Mouse (Mus musculus): ENCODE results near the gene Rerg.
A peak's percentile ranks its signal among the peaks of the same experiment; 100 is the strongest.

Rerg gene

GRCm38 (mm10) chr6:137170226-137170625, at the start of gene Rerg:
Gene Rerg (minus strand): TSS chr6:137170497.
- DNase-seq (ENCODE audit: low read depth, low spot score) = no peak

GRCm38 (mm10) chr6:137217841-137218463, 47.7 kb upstream of the Rerg start:
- no peak for DNase-seq (ENCODE audit: low read depth, low spot score)

- DNase-seq (ENCODE audit: low read depth, low spot score) = no peak
These were observed 41.1 kb upstream of the Rerg start for GRCm38 (mm10) chr6:137211441-137211840.

- no peak for DNase-seq (ENCODE audit: low read depth, low spot score)
These were observed 40.7 kb upstream of the Rerg start for GRCm38 (mm10) chr6:137210991-137211390.

- peak; percentile 50 for DNase-seq (ENCODE audit: low read depth, low spot score)
These were observed 39.7 kb upstream of the Rerg start for GRCm38 (mm10) chr6:137209992-137210391.

- DNase-seq (ENCODE audit: low read depth, low spot score) = no peak
These were observed 36.8 kb upstream of the Rerg start for GRCm38 (mm10) chr6:137207126-137207525.

GRCm38 (mm10) chr6:137205662-137206400, 35.5 kb upstream of the Rerg start:
- peak; percentile 77 for DNase-seq (ENCODE audit: low read depth, low spot score)

GRCm38 (mm10) chr6:137202661-137203060, 32.4 kb upstream of the Rerg start:
- DNase-seq (ENCODE audit: low read depth, low spot score) = no peak

- peak; percentile 15 for DNase-seq (ENCODE audit: low read depth, low spot score)
These were observed 31.3 kb upstream of the Rerg start for GRCm38 (mm10) chr6:137201578-137201977.

GRCm38 (mm10) chr6:137201166-137201565, 30.9 kb upstream of the Rerg start:
- DNase-seq (ENCODE audit: low read depth, low spot score) = no peak

- DNase-seq (ENCODE audit: low read depth, low spot score) = peak; percentile 69
These were observed 21.8 kb upstream of the Rerg start for GRCm38 (mm10) chr6:137192063-137192462.

- DNase-seq (ENCODE audit: low read depth, low spot score) = no peak
These were observed 20.7 kb upstream of the Rerg start for GRCm38 (mm10) chr6:137191026-137191425.

GRCm38 (mm10) chr6:137190577-137190976, 20.3 kb upstream of the Rerg start:
- DNase-seq (ENCODE audit: low read depth, low spot score) = no peak

GRCm38 (mm10) chr6:137188375-137188926, 18.2 kb upstream of the Rerg start:
- peak; percentile 45 for DNase-seq (ENCODE audit: low read depth, low spot score)

- DNase-seq (ENCODE audit: low read depth, low spot score) = peak; percentile 47
These were observed 17.1 kb upstream of the Rerg start for GRCm38 (mm10) chr6:137187426-137187825.

GRCm38 (mm10) chr6:137180636-137181035, 10.3 kb upstream of the Rerg start:
- DNase-seq (ENCODE audit: low read depth, low spot score) = no peak

- DNase-seq (ENCODE audit: low read depth, low spot score) = no peak
These were observed 9.8 kb upstream of the Rerg start for GRCm38 (mm10) chr6:137180115-137180514.

- DNase-seq (ENCODE audit: low read depth, low spot score) = no peak
These were observed 8.7 kb upstream of the Rerg start for GRCm38 (mm10) chr6:137179026-137179425.

GRCm38 (mm10) chr6:137170646-137171045, 349 bp upstream of the Rerg start:
- no peak for DNase-seq (ENCODE audit: low read depth, low spot score)

- peak; percentile 92 for DNase-seq (ENCODE audit: low read depth, low spot score)
These were observed 927 bp downstream of the Rerg start for GRCm38 (mm10) chr6:137169171-137169968.

- DNase-seq (ENCODE audit: low read depth, low spot score) = no peak
These were observed 3.5 kb downstream of the Rerg start for GRCm38 (mm10) chr6:137166843-137167242.

- DNase-seq (ENCODE audit: low read depth, low spot score) = no peak
These were observed 6.7 kb downstream of the Rerg start for GRCm38 (mm10) chr6:137163571-137163970.

All from brain, adult 2 months (tissue).